Mouse (Mus musculus): ENCODE data around the gene Ube2e1. TPM values are rescaled to one million over a fixed set of nuclear protein-coding genes. Genes with fewer than 3 reads are reported as not detected.
A peak's percentile ranks its signal among the peaks of the same experiment; 100 is the strongest.
"Not testable (repeated sequence)": the region's sequence is repeated elsewhere in the genome, so short reads cannot be mapped to it uniquely, and the experiment has no call there.

Gene Ube2e1
- polyA plus RNA-seq, 1 experiment from 2014 or later = 31.7 TPM

DNA sequence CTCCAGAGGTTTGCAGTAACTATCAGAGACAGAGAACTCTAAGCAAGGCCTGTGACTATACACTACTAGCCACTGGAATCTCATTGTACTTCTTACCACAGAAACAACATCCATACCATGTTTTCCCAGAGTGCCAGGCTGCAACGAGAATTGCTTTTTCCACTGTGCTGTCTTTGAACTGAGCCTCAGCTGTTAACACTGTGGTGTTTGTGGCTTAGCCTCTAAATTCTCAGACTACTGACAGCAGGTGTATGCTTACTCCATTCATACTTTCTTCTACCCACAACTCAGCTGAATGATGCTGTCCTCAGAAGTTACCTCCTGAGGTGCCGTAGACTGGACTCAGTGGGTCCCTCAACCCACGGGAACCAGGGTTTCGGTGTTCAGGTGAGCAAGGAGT, 89.9 kb downstream of the Ube2e1 start:
- Histone ChIP-seq H3K27ac (replicated peaks) (no peak overlapping the region), H3K4me2 (no peak overlapping the region), H3K36me3 (replicated peaks) (no peaks in the 10 kb centered on the region), H3K9me3 (replicated peaks) (no peaks in the 10 kb centered on the region), H3K27me3 (no peaks in the 10 kb centered on the region), H3K9ac (no peak overlapping the region), H3K4me3 (replicated peaks) (no peak overlapping the region), H3K4me1 (replicated peaks) (peaks cover 21% of the 10 kb centered on the region)
- no peak for ATAC-seq (ENCODE audit: insufficient read depth)
- 80% methylated on average over 4 of the region's 4 CpGs for WGBS (ENCODE audit: insufficient replicate concordance)

- H3K36me3 ChIP-seq (replicated peaks) = no peaks in the 10 kb centered on the region
- peaks cover 21% of the 10 kb centered on the region for H3K4me1 ChIP-seq (replicated peaks)
- H3K9ac ChIP-seq = no peak overlapping the region
- no peak overlapping the region for H3K4me3 ChIP-seq (replicated peaks)
- no peaks in the 10 kb centered on the region for H3K9me3 ChIP-seq (replicated peaks)
- H3K27ac ChIP-seq (replicated peaks) = no peak overlapping the region
- ATAC-seq (ENCODE audit: insufficient read depth) = no peak
- H3K27me3 ChIP-seq = no peaks in the 10 kb centered on the region
- WGBS (ENCODE audit: insufficient replicate concordance) = 48% methylated on average over 7 of the region's 7 CpGs
- H3K4me2 ChIP-seq = peak overlapping the region; percentile 98; the same call in 1 of the 2 replicates
Measured at GRCm38 (mm10) chr14:18240132-18240531, 91.5 kb downstream of the Ube2e1 start.

- Histone ChIP-seq H3K4me2 (peak within 1 kb of the TSS; percentile 98), H3K27ac (replicated peaks) (peak within 1 kb of the TSS; percentile 71), H3K9me3 (replicated peaks) (no peaks in the 10 kb centered on the region), H3K9ac (peak within 1 kb of the TSS; percentile 60), H3K4me3 (replicated peaks) (peak within 1 kb of the TSS; percentile 74), H3K4me1 (replicated peaks) (peaks cover 21% of the 10 kb centered on the region), H3K27me3 (no peaks in the 10 kb centered on the region), H3K36me3 (replicated peaks) (no peaks in the 10 kb centered on the region)
- under 1% methylated on average over 56 of the region's 66 CpGs for WGBS (ENCODE audit: insufficient replicate concordance)
- peak; percentile 83 for ATAC-seq (ENCODE audit: insufficient read depth)
Measured at GRCm38 (mm10) chr14:18238750-18239731, 92.6 kb downstream of the Ube2e1 start, which contains the start of gene Nr1d2. TSS of gene Nr1d2 (minus strand) at chr14:18239127.

DNA sequence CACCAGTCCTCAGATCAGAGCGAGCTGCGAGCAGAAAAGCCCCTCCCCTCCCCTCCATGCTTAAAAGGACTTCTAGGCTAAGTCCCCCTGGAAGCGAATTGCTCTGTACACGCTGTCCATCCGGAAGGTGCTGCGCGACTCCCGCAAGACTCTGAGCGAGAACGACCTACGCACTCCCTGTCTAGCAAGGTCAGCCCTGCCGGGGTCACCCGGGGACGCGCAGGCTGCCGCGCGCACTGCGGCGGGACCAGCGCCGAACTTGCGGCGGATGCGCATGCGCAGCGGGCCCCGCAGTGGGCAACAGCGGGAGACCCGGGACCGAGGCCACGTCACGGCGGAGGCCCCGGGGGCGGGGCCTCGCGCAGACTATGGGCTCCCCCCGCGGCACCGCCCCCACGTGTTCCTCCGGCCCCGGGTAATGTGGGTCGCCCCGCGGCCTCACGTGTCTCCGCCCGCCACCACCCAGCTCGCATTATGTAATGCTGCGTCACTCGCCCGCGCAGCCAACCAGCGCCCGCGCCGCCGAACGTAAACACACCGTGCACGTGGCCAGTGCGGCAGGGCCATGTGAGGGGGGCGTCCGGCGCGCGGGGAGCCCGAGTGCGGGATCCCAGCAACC, 93.4 kb downstream of the Ube2e1 start:
- WGBS (ENCODE audit: insufficient replicate concordance) = under 1% methylated on average over 67 of the region's 71 CpGs
- Histone ChIP-seq H3K4me2 (peak overlapping the region; percentile 98), H3K9ac (peak overlapping the region; percentile 60), H3K4me3 (replicated peaks) (peak overlapping the region; percentile 74), H3K27ac (replicated peaks) (peak overlapping the region; percentile 71), H3K27me3 (no peaks in the 10 kb centered on the region), H3K36me3 (replicated peaks) (no peaks in the 10 kb centered on the region), H3K4me1 (replicated peaks) (peaks cover 21% of the 10 kb centered on the region), H3K9me3 (replicated peaks) (no peaks in the 10 kb centered on the region)
- peak; percentile 83 for ATAC-seq (ENCODE audit: insufficient read depth)

DNA sequence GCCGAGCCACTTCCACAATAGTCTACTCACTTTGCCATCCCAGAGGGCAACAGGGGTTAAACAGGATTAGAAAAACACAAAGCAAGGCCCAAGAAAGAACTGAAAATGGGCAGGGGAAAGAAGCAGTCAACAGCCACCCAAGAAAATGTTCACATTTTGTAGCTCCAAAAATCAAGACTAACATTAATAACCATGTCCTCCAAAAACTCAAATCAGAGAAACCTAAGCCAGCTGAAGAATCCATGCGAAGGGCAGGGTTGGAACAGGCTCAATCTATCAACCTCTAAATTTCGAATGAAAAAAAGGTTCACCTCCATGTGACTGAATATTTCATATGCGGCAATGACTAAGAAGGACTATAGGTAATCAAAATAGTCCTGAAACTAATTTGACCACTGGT, 94.3 kb downstream of the Ube2e1 start:
- 71% methylated on average over 4 of the region's 4 CpGs for WGBS (ENCODE audit: insufficient replicate concordance)
- Histone ChIP-seq H3K27ac (replicated peaks) (no peak overlapping the region), H3K36me3 (replicated peaks) (no peaks in the 10 kb centered on the region), H3K9me3 (replicated peaks) (no peaks in the 10 kb centered on the region), H3K9ac (peak overlapping the region; percentile 60; the same call in 1 of the 2 replicates), H3K27me3 (no peaks in the 10 kb centered on the region), H3K4me1 (replicated peaks) (peaks cover 21% of the 10 kb centered on the region), H3K4me2 (peak overlapping the region; percentile 98), H3K4me3 (replicated peaks) (no peak overlapping the region; the same call in 1 of the 2 replicates)
- no peak for ATAC-seq (ENCODE audit: insufficient read depth)

GRCm38 (mm10) chr14:18236496-18237235, 95.0 kb downstream of the Ube2e1 start:
- not testable (repeated sequence) for H3K4me2 ChIP-seq; H3K9ac ChIP-seq; H3K27me3 ChIP-seq; H3K4me3 ChIP-seq (replicated peaks); ATAC-seq (ENCODE audit: insufficient read depth); H3K36me3 ChIP-seq (replicated peaks); H3K9me3 ChIP-seq (replicated peaks); H3K27ac ChIP-seq (replicated peaks)
- WGBS (ENCODE audit: insufficient replicate concordance) = 55% methylated on average over 2 of the region's 2 CpGs
- peaks cover 21% of the 10 kb centered on the region for H3K4me1 ChIP-seq (replicated peaks)

GRCm38 (mm10) chr14:18233981-18234960, 97.4 kb downstream of the Ube2e1 start:
- Histone ChIP-seq H3K27me3 (no peaks in the 10 kb centered on the region), H3K36me3 (replicated peaks) (no peaks in the 10 kb centered on the region), H3K4me2 (no peak overlapping the region), H3K27ac (replicated peaks) (no peak overlapping the region), H3K9ac (no peak overlapping the region), H3K4me1 (replicated peaks) (peaks cover 16% of the 10 kb centered on the region), H3K9me3 (replicated peaks) (no peaks in the 10 kb centered on the region), H3K4me3 (replicated peaks) (no peak overlapping the region)
- no peak for ATAC-seq (ENCODE audit: insufficient read depth)
- WGBS (ENCODE audit: insufficient replicate concordance) = 31% methylated on average over 5 of the region's 5 CpGs

DNA sequence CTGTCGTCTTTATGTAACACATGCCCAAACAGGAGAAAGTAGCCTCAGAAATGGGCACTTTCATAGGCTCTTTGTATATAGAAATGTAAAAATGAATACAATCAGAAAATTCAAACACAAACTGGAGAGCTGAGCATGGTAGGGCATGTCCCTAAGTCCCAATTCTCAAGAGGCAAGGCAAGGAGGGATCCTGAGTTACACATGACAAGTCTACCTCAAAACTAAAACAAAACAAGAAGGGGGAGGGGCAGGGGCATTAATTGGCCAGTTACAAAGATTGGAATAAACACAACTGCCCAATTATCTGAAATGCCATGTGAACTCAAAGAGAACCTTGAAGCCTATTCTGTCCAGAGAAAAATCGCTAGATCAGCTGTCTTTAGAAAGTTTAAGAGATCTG, 98.6 kb downstream of the Ube2e1 start:
- H3K9ac ChIP-seq = no peak overlapping the region
- no peak overlapping the region for H3K4me2 ChIP-seq
- WGBS (ENCODE audit: insufficient replicate concordance) = 53% methylated on average over 2 of the region's 2 CpGs

More for the DNA sequence above, 98.6 kb downstream of the Ube2e1 start:
- no peaks in the 10 kb centered on the region for H3K27me3 ChIP-seq
- H3K4me1 ChIP-seq (replicated peaks) = peaks cover 4% of the 10 kb centered on the region
- no peaks in the 10 kb centered on the region for H3K9me3 ChIP-seq (replicated peaks)
- H3K4me3 ChIP-seq (replicated peaks) = no peak overlapping the region
- H3K27ac ChIP-seq (replicated peaks) = no peak overlapping the region
- no peaks in the 10 kb centered on the region for H3K36me3 ChIP-seq (replicated peaks)
- ATAC-seq (ENCODE audit: insufficient read depth) = no peak
